Mouse (Mus musculus): ENCODE measurements around the gene Cd82. TPM values are rescaled to one million over a fixed set of nuclear protein-coding genes. Genes with fewer than 3 reads are reported as not detected.

Cd82 gene
- polyA plus RNA-seq, 1 experiment from 2014 or later = 14.3 TPM

DNA sequence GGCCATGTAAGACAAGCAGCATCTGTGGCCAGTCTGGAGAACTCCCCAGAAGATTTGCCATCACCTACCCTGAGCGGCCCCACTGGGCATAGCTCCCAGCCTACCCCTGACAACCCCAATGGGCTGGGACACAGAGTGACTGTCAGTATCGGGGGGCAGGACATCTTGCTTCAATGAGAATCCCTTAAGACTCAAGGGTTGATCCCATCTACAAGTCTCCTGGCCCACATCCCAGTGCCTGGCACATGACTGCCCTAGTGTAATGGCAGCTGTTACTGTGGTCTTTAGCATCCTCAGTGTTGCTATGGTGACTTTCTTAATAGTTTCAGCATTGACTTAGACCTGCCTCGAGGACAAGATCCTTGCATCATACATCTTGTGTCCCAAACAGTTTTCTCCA, 32.2 kb upstream of the Cd82 start:
- H3K27ac ChIP-seq (ENCODE audit: low read depth, low read length) = no peak overlapping the region
- no peaks in the 10 kb centered on the region for H3K4me1 ChIP-seq (ENCODE audit: control insufficient read depth, insufficient read depth, low read length)
- no peaks in the 10 kb centered on the region for H3K9me3 ChIP-seq (replicated peaks; ENCODE audit: control insufficient read depth, low read length)
- H3K36me3 ChIP-seq (ENCODE audit: control insufficient read depth, insufficient read depth, low read length) = no peaks in the 10 kb centered on the region
- H3K4me2 ChIP-seq = no peak overlapping the region
- no peak overlapping the region for H3K9ac ChIP-seq (ENCODE audit: low read depth, low read length)
- no peak overlapping the region for H3K4me3 ChIP-seq (ENCODE audit: low read depth, low read length)
- no peak for ATAC-seq (replicated peaks; ENCODE audit: insufficient number of reproducible peaks, low FRiP score, low TSS enrichment)
- WGBS (ENCODE audit: insufficient replicate concordance) = 81% methylated on average over 3 of the region's 3 CpGs
- no peaks in the 10 kb centered on the region; the same call in 1 of the 2 replicates for H3K27me3 ChIP-seq (ENCODE audit: control insufficient read depth, insufficient read depth, low read length)

DNA sequence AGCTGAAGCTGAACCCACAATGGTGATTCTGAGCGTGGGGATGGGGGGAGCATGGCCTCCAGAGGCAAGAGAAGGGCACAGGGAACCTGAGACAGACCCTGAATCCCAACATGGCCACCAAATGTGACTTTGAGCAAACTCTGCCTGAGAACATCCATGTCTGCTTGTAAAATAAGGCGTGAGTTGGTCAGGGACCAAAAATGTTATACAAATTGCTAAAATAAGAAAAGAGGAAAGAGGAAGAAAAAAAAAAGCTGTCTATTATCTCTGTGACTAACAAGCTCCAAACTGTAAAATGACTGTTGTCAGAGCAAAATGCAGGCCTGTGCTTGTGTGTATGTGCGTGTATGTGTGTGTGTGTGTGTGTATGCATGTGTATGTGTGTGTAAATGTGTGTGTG, 30.6 kb upstream of the Cd82 start:
- WGBS (ENCODE audit: insufficient replicate concordance) = 64% methylated on average over 3 of the region's 3 CpGs

DNA sequence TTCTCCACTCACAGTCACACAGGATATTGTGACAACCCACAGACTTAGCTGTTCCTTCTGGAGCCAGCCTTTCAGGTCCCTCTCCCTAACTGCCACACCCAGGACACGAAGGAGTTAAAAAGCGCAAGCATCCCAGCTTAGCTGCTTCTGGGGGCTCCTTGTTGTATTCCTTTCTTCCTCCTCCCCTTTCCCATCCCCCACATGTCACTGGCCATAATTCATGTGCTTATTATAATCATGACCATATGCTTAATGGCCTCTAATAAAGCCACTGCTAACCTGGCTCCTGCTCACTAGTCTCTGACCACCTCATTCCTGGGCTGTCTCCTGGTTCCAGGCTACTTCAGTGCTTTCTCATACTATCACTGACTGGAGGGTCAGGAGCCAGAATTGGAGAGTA, 27.6 kb upstream of the Cd82 start:
- WGBS (ENCODE audit: insufficient replicate concordance) = 72% methylated on average over 2 of the region's 2 CpGs
- Histone ChIP-seq H3K36me3 (ENCODE audit: control insufficient read depth, insufficient read depth, low read length) (no peaks in the 10 kb centered on the region), H3K27me3 (ENCODE audit: control insufficient read depth, insufficient read depth, low read length) (peaks cover 11% of the 10 kb centered on the region), H3K4me3 (ENCODE audit: low read depth, low read length) (no peak overlapping the region), H3K9me3 (replicated peaks; ENCODE audit: control insufficient read depth, low read length) (no peaks in the 10 kb centered on the region), H3K9ac (ENCODE audit: low read depth, low read length) (no peak overlapping the region), H3K4me1 (ENCODE audit: control insufficient read depth, insufficient read depth, low read length) (no peaks in the 10 kb centered on the region), H3K27ac (ENCODE audit: low read depth, low read length) (no peak overlapping the region), H3K4me2 (no peak overlapping the region)
- no peak for ATAC-seq (replicated peaks; ENCODE audit: insufficient number of reproducible peaks, low FRiP score, low TSS enrichment)

More for the DNA sequence above, 30.6 kb upstream of the Cd82 start:
- H3K27me3 ChIP-seq (ENCODE audit: control insufficient read depth, insufficient read depth, low read length) = peaks cover 1% of the 10 kb centered on the region; the same call in 1 of the 2 replicates
- no peak overlapping the region for H3K27ac ChIP-seq (ENCODE audit: low read depth, low read length)
- no peaks in the 10 kb centered on the region for H3K9me3 ChIP-seq (replicated peaks; ENCODE audit: control insufficient read depth, low read length)
- ATAC-seq (replicated peaks; ENCODE audit: insufficient number of reproducible peaks, low FRiP score, low TSS enrichment) = no peak
- no peak overlapping the region for H3K4me3 ChIP-seq (ENCODE audit: low read depth, low read length)
- H3K4me1 ChIP-seq (ENCODE audit: control insufficient read depth, insufficient read depth, low read length) = no peaks in the 10 kb centered on the region
- no peak overlapping the region for H3K4me2 ChIP-seq
- no peaks in the 10 kb centered on the region for H3K36me3 ChIP-seq (ENCODE audit: control insufficient read depth, insufficient read depth, low read length)
- no peak overlapping the region for H3K9ac ChIP-seq (ENCODE audit: low read depth, low read length)

DNA sequence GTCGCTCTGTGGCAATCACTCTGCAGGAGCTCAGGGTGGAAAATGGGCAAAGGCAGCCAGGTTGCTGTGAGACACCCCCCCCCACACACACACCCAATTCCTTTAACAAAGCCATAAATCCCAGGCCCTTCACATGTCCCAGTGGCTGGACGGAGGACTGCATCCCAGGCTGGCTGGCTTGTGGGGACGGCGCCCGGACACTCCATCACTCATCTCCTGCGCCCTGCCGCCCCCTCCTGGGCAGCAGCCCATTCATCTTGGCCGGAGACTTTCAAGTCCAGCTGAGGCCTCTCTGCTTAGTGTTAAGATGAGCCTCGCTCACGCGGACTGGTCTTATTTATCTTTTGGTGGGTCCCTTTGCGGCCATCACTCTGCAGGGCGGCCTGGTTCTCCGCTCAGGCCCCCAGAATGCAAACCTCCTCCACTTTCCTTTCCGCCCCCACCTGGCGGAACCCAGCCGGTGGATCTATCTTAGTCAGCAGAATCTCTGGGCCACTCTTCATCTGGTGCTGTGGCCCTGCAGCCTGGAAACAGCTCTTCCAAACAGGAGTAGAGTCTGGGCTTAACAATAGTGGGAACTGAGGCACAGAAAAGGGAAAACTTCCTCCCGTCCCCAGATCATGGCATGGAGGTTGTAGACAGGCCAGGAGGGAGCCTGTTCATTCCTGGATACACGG, 26.1 kb upstream of the Cd82 start:
- 22% methylated on average over 19 of the region's 19 CpGs for WGBS (ENCODE audit: insufficient replicate concordance)
- no peak overlapping the region for H3K9ac ChIP-seq (ENCODE audit: low read depth, low read length)
- H3K4me2 ChIP-seq = no peak overlapping the region
- no peaks in the 10 kb centered on the region for H3K9me3 ChIP-seq (replicated peaks; ENCODE audit: control insufficient read depth, low read length)
- peaks cover 11% of the 10 kb centered on the region for H3K27me3 ChIP-seq (ENCODE audit: control insufficient read depth, insufficient read depth, low read length)
- H3K4me3 ChIP-seq (ENCODE audit: low read depth, low read length) = no peak overlapping the region
- ATAC-seq (replicated peaks; ENCODE audit: insufficient number of reproducible peaks, low FRiP score, low TSS enrichment) = no peak
- no peak overlapping the region for H3K27ac ChIP-seq (ENCODE audit: low read depth, low read length)
- H3K36me3 ChIP-seq (ENCODE audit: control insufficient read depth, insufficient read depth, low read length) = no peaks in the 10 kb centered on the region
- no peaks in the 10 kb centered on the region for H3K4me1 ChIP-seq (ENCODE audit: control insufficient read depth, insufficient read depth, low read length)

DNA sequence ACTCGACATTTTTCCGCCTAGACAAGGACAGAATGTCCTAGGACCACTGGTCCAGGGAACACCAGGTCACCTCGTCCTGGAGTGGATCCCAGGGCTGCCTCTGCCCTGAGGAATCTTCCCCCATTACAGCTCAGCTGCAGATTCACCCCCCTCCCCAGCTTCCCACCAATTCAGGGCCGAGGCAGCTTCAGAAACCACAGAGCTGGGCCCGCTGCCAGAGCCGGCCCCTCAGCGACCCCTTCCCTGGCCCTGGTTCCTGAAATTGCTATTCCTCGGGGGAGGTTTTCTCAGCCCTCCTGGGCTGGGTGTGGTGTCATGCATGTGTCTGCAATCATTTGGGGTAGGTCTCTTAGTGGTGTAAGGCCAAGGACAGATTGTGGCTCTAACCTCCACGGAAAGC, 22.5 kb upstream of the Cd82 start:
- WGBS (ENCODE audit: insufficient replicate concordance) = 52% methylated on average over 9 of the region's 9 CpGs
- peaks cover 18% of the 10 kb centered on the region for H3K27me3 ChIP-seq (ENCODE audit: control insufficient read depth, insufficient read depth, low read length)

DNA sequence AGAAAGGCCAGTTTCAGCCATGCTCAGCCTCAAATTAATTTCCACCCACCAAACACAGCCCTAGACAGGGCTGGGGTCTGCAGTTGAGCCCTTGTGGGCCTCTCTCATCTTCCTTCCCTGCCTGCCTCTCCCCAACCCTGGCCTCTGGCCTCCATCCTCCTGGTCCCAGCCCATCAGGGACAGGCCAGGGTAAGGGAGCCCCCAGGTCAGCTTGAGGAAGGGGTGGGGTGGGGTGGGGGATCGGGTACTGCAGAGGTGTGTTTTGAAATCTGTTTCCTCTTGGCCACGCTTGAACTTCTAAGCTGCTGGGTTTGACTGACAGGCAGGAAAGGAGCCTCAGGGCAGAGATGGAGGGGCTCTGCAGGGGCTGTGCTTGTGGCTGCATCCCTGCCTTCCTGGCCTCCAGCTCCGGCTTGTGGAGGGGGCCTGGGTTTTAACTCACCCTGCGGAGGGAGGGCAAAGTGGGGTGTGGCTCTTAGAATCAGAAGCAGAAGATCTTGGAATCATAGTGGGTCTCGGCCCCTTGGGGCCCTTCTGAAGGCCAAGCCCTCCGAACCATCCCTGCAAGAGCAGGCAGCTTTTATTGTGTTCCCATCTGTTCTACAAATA, 19.2 kb upstream of the Cd82 start:
- no peak for ATAC-seq (replicated peaks; ENCODE audit: insufficient number of reproducible peaks, low FRiP score, low TSS enrichment)
- Histone ChIP-seq H3K4me2 (no peak overlapping the region), H3K9ac (ENCODE audit: low read depth, low read length) (no peak overlapping the region), H3K4me1 (ENCODE audit: control insufficient read depth, insufficient read depth, low read length) (no peaks in the 10 kb centered on the region), H3K27ac (ENCODE audit: low read depth, low read length) (no peak overlapping the region), H3K27me3 (ENCODE audit: control insufficient read depth, insufficient read depth, low read length) (peaks cover 8% of the 10 kb centered on the region; the same call in 1 of the 2 replicates), H3K9me3 (replicated peaks; ENCODE audit: control insufficient read depth, low read length) (no peaks in the 10 kb centered on the region), H3K4me3 (ENCODE audit: low read depth, low read length) (no peak overlapping the region), H3K36me3 (ENCODE audit: control insufficient read depth, insufficient read depth, low read length) (no peaks in the 10 kb centered on the region)
- WGBS (ENCODE audit: insufficient replicate concordance) = 49% methylated on average over 6 of the region's 6 CpGs

More for the DNA sequence above, 22.5 kb upstream of the Cd82 start:
- Histone ChIP-seq H3K4me3 (ENCODE audit: low read depth, low read length) (no peak overlapping the region), H3K9me3 (replicated peaks; ENCODE audit: control insufficient read depth, low read length) (no peaks in the 10 kb centered on the region), H3K27ac (ENCODE audit: low read depth, low read length) (no peak overlapping the region), H3K4me1 (ENCODE audit: control insufficient read depth, insufficient read depth, low read length) (no peaks in the 10 kb centered on the region), H3K4me2 (no peak overlapping the region), H3K9ac (ENCODE audit: low read depth, low read length) (no peak overlapping the region), H3K36me3 (ENCODE audit: control insufficient read depth, insufficient read depth, low read length) (no peaks in the 10 kb centered on the region)
- no peak for ATAC-seq (replicated peaks; ENCODE audit: insufficient number of reproducible peaks, low FRiP score, low TSS enrichment)

DNA sequence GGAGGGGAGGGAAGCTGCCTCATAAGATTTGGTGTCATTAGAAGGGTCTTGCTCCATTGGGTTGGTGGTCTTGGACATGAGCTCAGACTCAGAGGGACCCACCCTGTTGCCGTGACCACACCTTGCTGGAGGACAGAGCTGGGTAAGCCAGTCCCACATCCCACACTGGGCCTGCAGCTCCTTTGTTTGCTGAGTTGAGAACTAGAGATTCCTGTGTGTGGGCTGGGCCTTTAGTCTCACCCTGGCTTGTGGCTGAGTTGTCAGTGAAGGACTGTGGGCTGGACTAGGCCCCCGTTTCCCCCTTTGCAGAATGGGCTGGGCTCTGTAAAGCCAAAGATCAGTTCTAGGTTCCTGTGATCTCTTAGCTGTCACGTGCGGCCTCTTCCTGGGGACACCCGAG, 15.8 kb upstream of the Cd82 start:
- Histone ChIP-seq H3K4me1 (ENCODE audit: control insufficient read depth, insufficient read depth, low read length) (no peaks in the 10 kb centered on the region), H3K27ac (ENCODE audit: low read depth, low read length) (no peak overlapping the region), H3K9me3 (replicated peaks; ENCODE audit: control insufficient read depth, low read length) (no peaks in the 10 kb centered on the region), H3K36me3 (ENCODE audit: control insufficient read depth, insufficient read depth, low read length) (no peaks in the 10 kb centered on the region), H3K4me2 (no peak overlapping the region), H3K4me3 (ENCODE audit: low read depth, low read length) (no peak overlapping the region), H3K9ac (ENCODE audit: low read depth, low read length) (no peak overlapping the region), H3K27me3 (ENCODE audit: control insufficient read depth, insufficient read depth, low read length) (peaks cover 19% of the 10 kb centered on the region)
- ATAC-seq (replicated peaks; ENCODE audit: insufficient number of reproducible peaks, low FRiP score, low TSS enrichment) = no peak
- 74% methylated on average over 5 of the region's 5 CpGs for WGBS (ENCODE audit: insufficient replicate concordance)

DNA sequence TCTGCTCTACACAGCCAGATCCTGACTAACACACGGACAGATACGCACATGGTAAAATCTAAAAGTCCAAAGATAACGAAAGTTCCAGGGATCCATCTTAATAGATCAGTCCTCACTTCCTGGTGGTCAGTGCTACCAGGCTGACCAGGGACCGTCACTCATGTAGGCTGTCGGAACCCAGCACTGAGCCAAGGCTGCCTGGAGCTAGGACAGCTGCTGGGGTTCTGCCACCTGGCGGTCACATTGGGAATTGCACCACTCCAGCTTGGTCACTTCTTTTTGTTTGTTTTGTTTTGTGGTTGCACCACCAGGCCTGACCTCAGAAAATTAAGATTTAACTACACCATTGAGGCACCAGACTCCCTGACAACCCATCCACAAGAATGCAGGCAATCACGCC, 14.6 kb upstream of the Cd82 start:
- Histone ChIP-seq H3K36me3 (ENCODE audit: control insufficient read depth, insufficient read depth, low read length) (no peaks in the 10 kb centered on the region), H3K27ac (ENCODE audit: low read depth, low read length) (no peak overlapping the region), H3K4me2 (no peak overlapping the region), H3K9ac (ENCODE audit: low read depth, low read length) (no peak overlapping the region), H3K27me3 (ENCODE audit: control insufficient read depth, insufficient read depth, low read length) (peaks cover 14% of the 10 kb centered on the region), H3K4me1 (ENCODE audit: control insufficient read depth, insufficient read depth, low read length) (no peaks in the 10 kb centered on the region), H3K9me3 (replicated peaks; ENCODE audit: control insufficient read depth, low read length) (no peaks in the 10 kb centered on the region), H3K4me3 (ENCODE audit: low read depth, low read length) (no peak overlapping the region)
- 40% methylated on average over 7 of the region's 7 CpGs for WGBS (ENCODE audit: insufficient replicate concordance)
- no peak for ATAC-seq (replicated peaks; ENCODE audit: insufficient number of reproducible peaks, low FRiP score, low TSS enrichment)

DNA sequence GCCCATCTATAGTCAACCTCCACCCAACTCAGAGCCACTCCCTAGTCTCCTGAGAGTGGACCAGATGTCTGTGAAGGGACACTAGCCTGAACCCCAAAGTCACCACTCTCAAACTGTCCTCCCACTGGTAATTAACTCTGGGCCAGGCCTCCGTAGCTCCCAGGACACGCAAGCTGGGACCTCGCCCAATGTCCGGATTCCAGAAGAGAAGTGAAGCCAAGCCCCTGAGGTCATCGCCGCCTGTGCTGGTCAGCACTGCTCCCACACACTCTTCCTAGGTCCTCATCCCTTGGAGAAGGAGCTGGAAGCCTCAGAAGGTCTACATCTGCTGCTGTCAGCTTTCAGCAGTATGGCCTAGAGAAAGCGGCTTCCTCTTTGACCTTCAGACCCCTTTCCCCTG, 13.5 kb upstream of the Cd82 start:
- H3K9ac ChIP-seq (ENCODE audit: low read depth, low read length) = no peak overlapping the region
- ATAC-seq (replicated peaks; ENCODE audit: insufficient number of reproducible peaks, low FRiP score, low TSS enrichment) = no peak
- no peaks in the 10 kb centered on the region for H3K36me3 ChIP-seq (ENCODE audit: control insufficient read depth, insufficient read depth, low read length)
- no peak overlapping the region for H3K27ac ChIP-seq (ENCODE audit: low read depth, low read length)
- no peaks in the 10 kb centered on the region for H3K4me1 ChIP-seq (ENCODE audit: control insufficient read depth, insufficient read depth, low read length)
- H3K9me3 ChIP-seq (replicated peaks; ENCODE audit: control insufficient read depth, low read length) = no peaks in the 10 kb centered on the region
- WGBS (ENCODE audit: insufficient replicate concordance) = 75% methylated on average over 7 of the region's 7 CpGs
- no peak overlapping the region for H3K4me3 ChIP-seq (ENCODE audit: low read depth, low read length)
- H3K4me2 ChIP-seq = no peak overlapping the region
- peaks cover 12% of the 10 kb centered on the region for H3K27me3 ChIP-seq (ENCODE audit: control insufficient read depth, insufficient read depth, low read length)
